Mouse (Mus musculus): Measurements from ENCODE around the gene Cldn13. TPM values are rescaled to one million over a fixed set of nuclear protein-coding genes. Genes with fewer than 3 reads are reported as not detected.

Gene Cldn13
- total RNA-seq, 2 experiments from 2014 or later = not detected

GRCm38 (mm10) chr5:134929988-134930387, 14.7 kb upstream of the Cldn13 start:
- no peak for DNase-seq (ENCODE audit: low spot score in 2 of 2)
- TF ChIP-seq CTCF (conservative IDR thresholded peaks at IDR 0.05) = no peak
- Histone ChIP-seq H3K4me3 (no peak overlapping the region), H3K27ac (no peak overlapping the region)

- TF ChIP-seq CTCF (conservative IDR thresholded peaks at IDR 0.05) = no peak
- DNase-seq (ENCODE audit: low spot score in 2 of 2) = no peak
- Histone ChIP-seq H3K4me3 (no peak overlapping the region), H3K27ac (no peak overlapping the region)
Measured at GRCm38 (mm10) chr5:134926726-134927125, 11.4 kb upstream of the Cldn13 start.

GRCm38 (mm10) chr5:134923141-134923540, 7.8 kb upstream of the Cldn13 start:
- no peak overlapping the region for H3K27ac ChIP-seq
- DNase-seq (ENCODE audit: low spot score in 2 of 2) = no peak
- H3K4me3 ChIP-seq = no peak overlapping the region
- TF ChIP-seq CTCF (conservative IDR thresholded peaks at IDR 0.05) = no peak

GRCm38 (mm10) chr5:134921106-134921505, 5.8 kb upstream of the Cldn13 start:
- no peak overlapping the region for H3K4me3 ChIP-seq
- no peak for TF ChIP-seq CTCF (conservative IDR thresholded peaks at IDR 0.05)
- no peak for DNase-seq (ENCODE audit: low spot score in 2 of 2)
- no peak overlapping the region for H3K27ac ChIP-seq

GRCm38 (mm10) chr5:134920106-134920687, 4.9 kb upstream of the Cldn13 start:
- no peak overlapping the region for H3K27ac ChIP-seq
- TF ChIP-seq CTCF (conservative IDR thresholded peaks at IDR 0.05) = no peak
- no peak overlapping the region for H3K4me3 ChIP-seq
- DNase-seq (ENCODE audit: low spot score in 2 of 2) = no peak

GRCm38 (mm10) chr5:134919097-134919496, 3.8 kb upstream of the Cldn13 start:
- TF ChIP-seq CTCF (conservative IDR thresholded peaks at IDR 0.05) = no peak

GRCm38 (mm10) chr5:134918071-134918832, 2.9 kb upstream of the Cldn13 start:
- DNase-seq (ENCODE audit: low spot score in 2 of 2) = peak; percentile 14 to 46

More at GRCm38 (mm10) chr5:134919097-134919496, 3.8 kb upstream of the Cldn13 start:
- Histone ChIP-seq H3K4me3 (no peak overlapping the region), H3K27ac (no peak overlapping the region)
- no peak for DNase-seq (ENCODE audit: low spot score in 2 of 2)

GRCm38 (mm10) chr5:134914510-134914909, 816 bp downstream of the Cldn13 start:
- no peak for TF ChIP-seq CTCF (conservative IDR thresholded peaks at IDR 0.05)
- H3K27ac ChIP-seq = no peak overlapping the region
- no peak overlapping the region for H3K4me3 ChIP-seq
- DNase-seq (ENCODE audit: low spot score in 2 of 2) = no peak

More at GRCm38 (mm10) chr5:134918071-134918832, 2.9 kb upstream of the Cldn13 start:
- H3K4me3 ChIP-seq = no peak overlapping the region
- no peak overlapping the region for H3K27ac ChIP-seq
- TF ChIP-seq CTCF (conservative IDR thresholded peaks at IDR 0.05) = peak; percentile 82

GRCm38 (mm10) chr5:134913753-134914152, 1.6 kb downstream of the Cldn13 start:
- Histone ChIP-seq H3K4me3 (no peak overlapping the region), H3K27ac (no peak overlapping the region)
- TF ChIP-seq CTCF (conservative IDR thresholded peaks at IDR 0.05) = no peak
- DNase-seq (ENCODE audit: low spot score in 2 of 2) = no peak

- no peak for TF ChIP-seq CTCF (conservative IDR thresholded peaks at IDR 0.05)
- Histone ChIP-seq H3K4me3 (no peak overlapping the region), H3K27ac (no peak overlapping the region)
- no peak for DNase-seq (ENCODE audit: low spot score in 2 of 2)
Measured at GRCm38 (mm10) chr5:134913352-134913751, 2.0 kb downstream of the Cldn13 start.

GRCm38 (mm10) chr5:134911901-134912300, 3.4 kb downstream of the Cldn13 start:
- no peak for TF ChIP-seq CTCF (conservative IDR thresholded peaks at IDR 0.05)
- Histone ChIP-seq H3K27ac (no peak overlapping the region), H3K4me3 (no peak overlapping the region)
- DNase-seq (ENCODE audit: low spot score in 2 of 2) = no peak

- TF ChIP-seq CTCF (conservative IDR thresholded peaks at IDR 0.05) = peak; percentile 95
- no peak overlapping the region for H3K4me3 ChIP-seq
- DNase-seq (ENCODE audit: low spot score in 2 of 2) = peak; percentile 93 to 98
- H3K27ac ChIP-seq = no peak overlapping the region
Measured at GRCm38 (mm10) chr5:134907135-134907534, 8.2 kb downstream of the Cldn13 start.

GRCm38 (mm10) chr5:134906633-134907032, 8.7 kb downstream of the Cldn13 start, which contains the start of gene Tmem270:
Tmem270 (minus strand) TSS chr5:134906733.
- H3K4me3 ChIP-seq = no peak within 1 kb of the TSS
- DNase-seq (ENCODE audit: low spot score in 2 of 2) = no peak
- TF ChIP-seq CTCF (conservative IDR thresholded peaks at IDR 0.05) = no peak
- no peak within 1 kb of the TSS for H3K27ac ChIP-seq

- DNase-seq (ENCODE audit: low spot score in 2 of 2) = no peak
- no peak overlapping the region for H3K27ac ChIP-seq
- no peak for TF ChIP-seq CTCF (conservative IDR thresholded peaks at IDR 0.05)
- no peak overlapping the region for H3K4me3 ChIP-seq
Measured at GRCm38 (mm10) chr5:134901644-134902027, 13.7 kb downstream of the Cldn13 start.

Measured in layer of hippocampus, adult 2 months (tissue).